Mouse (Mus musculus) heart, embryonic 15.5 days (tissue): ENCODE measurements around the gene Grm1. TPM values are rescaled to one million over a fixed set of nuclear protein-coding genes. Genes with fewer than 3 reads are reported as not detected.
"Not testable (repeated sequence)": the region's sequence is repeated elsewhere in the genome, so short reads cannot be mapped to it uniquely, and the experiment has no call there.

Experiments used
- ATAC-seq: fragments of 200-750 bp; cut with Nextera tagmentation; replicated peaks from 2 replicates; pipeline ENCODE4 v1.8.0; 2017; ENCODE audit warnings: low read depth, moderate TSS enrichment; ENCODE audit not compliant: insufficient number of reproducible peaks, insufficient read depth, low FRiP score
- H3K27ac ChIP-seq: fragments of 300-500 bp; sonication (generic); 2 replicates; pipeline ENCODE4 v1.5.1; 2015; ENCODE audit warnings: mild to moderate bottlenecking, inconsistent platforms
- H3K27me3 ChIP-seq: fragments of 300-500 bp; sonication (generic); 2 replicates; pipeline ENCODE4 v1.6.1; 2015; ENCODE audit warnings: inconsistent platforms
- H3K36me3 ChIP-seq: fragments of 300-500 bp; sonication (generic); 2 replicates; pipeline ENCODE4 v1.6.1; 2015; ENCODE audit warnings: mild to moderate bottlenecking, inconsistent platforms
- H3K4me1 ChIP-seq: fragments of 300-500 bp; sonication (generic); replicated peaks from 2 replicates; pipeline ENCODE4 v1.6.1; 2015; ENCODE audit warnings: inconsistent platforms
- H3K4me2 ChIP-seq: fragments of 300-500 bp; sonication (generic); 2 replicates; pipeline ENCODE4 v1.6.1; 2015; ENCODE audit warnings: inconsistent platforms, mild to moderate bottlenecking, moderate library complexity
- H3K4me3 ChIP-seq: fragments of 300-500 bp; sonication (generic); 2 replicates; pipeline ENCODE4 v1.5.1; 2015; ENCODE audit warnings: mild to moderate bottlenecking, inconsistent platforms
- H3K9ac ChIP-seq: fragments of 300-500 bp; sonication (generic); 2 replicates; pipeline ENCODE4 v1.6.1; 2015; ENCODE audit warnings: mild to moderate bottlenecking, inconsistent platforms
- H3K9me3 ChIP-seq: fragments of 300-500 bp; sonication (generic); replicated peaks from 2 replicates; pipeline ENCODE4 v1.6.1; 2016; ENCODE audit warnings: inconsistent platforms
- WGBS: fragments of 180-500 bp; shearing (Covaris S2); methylation state at CpG from one replicate; pipeline ENCODE4 v1.1.7; 2015; ENCODE audit warnings: mixed read lengths; 5-methylcytosine and 5-hydroxymethylcytosine counted together
- polyA plus RNA-seq: library from polyadenylated mRNA; unstranded; fragments of >200 nt; fragmentation: Nextera tagmentation; extraction: Ambion mirVana; gene quantifications from 2 replicates; pipeline ENCODE4 v1.2.1, GENCODE M21; 2015

The Grm1 gene
- polyA plus RNA-seq, 1 experiment from 2014 or later, result 0.08 TPM

- H3K9ac ChIP-seq, H3K4me3 ChIP-seq, H3K9me3 ChIP-seq, H3K4me1 ChIP-seq, H3K4me2 ChIP-seq, H3K27ac ChIP-seq, H3K36me3 ChIP-seq, ATAC-seq, H3K27me3 ChIP-seq: not testable (repeated sequence)
- 47% methylated on average over 13 of the region's 13 CpGs for WGBS
These were observed 36.7 kb downstream of the Grm1 start for GRCm38 (mm10) chr10:11045421-11045820.

- Histone ChIP-seq H3K4me1 (no peaks in the 10 kb centered on the region), H3K4me3 (no peak overlapping the region), H3K4me2 (no peak overlapping the region), H3K9me3 (no peaks in the 10 kb centered on the region), H3K27ac (no peak overlapping the region), H3K27me3 (no peaks in the 10 kb centered on the region), H3K9ac (no peak overlapping the region), H3K36me3 (no peaks in the 10 kb centered on the region)
- ATAC-seq, result no peak
- WGBS, result 63% methylated on average over 1 of the region's 1 CpGs
These were observed 37.6 kb downstream of the Grm1 start for GRCm38 (mm10) chr10:11044455-11045106.

GRCm38 (mm10) chr10:11039323-11039722 is 42.8 kb downstream of the Grm1 start:
- no peaks in the 10 kb centered on the region for H3K36me3 ChIP-seq
- H3K4me3 ChIP-seq, result no peak overlapping the region
- no peak overlapping the region for H3K27ac ChIP-seq
- H3K4me1 ChIP-seq, result no peaks in the 10 kb centered on the region
- no peak overlapping the region for H3K9ac ChIP-seq
- no peaks in the 10 kb centered on the region for H3K27me3 ChIP-seq
- ATAC-seq, result no peak
- no peaks in the 10 kb centered on the region for H3K9me3 ChIP-seq
- H3K4me2 ChIP-seq, result no peak overlapping the region

GRCm38 (mm10) chr10:11032221-11032620 is 49.9 kb downstream of the Grm1 start:
- WGBS, result 54% methylated on average over 2 of the region's 2 CpGs
- Histone ChIP-seq H3K4me1 (no peaks in the 10 kb centered on the region), H3K9ac (no peak overlapping the region), H3K9me3 (no peaks in the 10 kb centered on the region), H3K36me3 (no peaks in the 10 kb centered on the region), H3K27ac (no peak overlapping the region), H3K27me3 (no peaks in the 10 kb centered on the region), H3K4me3 (no peak overlapping the region), H3K4me2 (no peak overlapping the region)
- no peak for ATAC-seq

GRCm38 (mm10) chr10:11025764-11026518 is 56.2 kb downstream of the Grm1 start:
- Histone ChIP-seq H3K9me3 (no peaks in the 10 kb centered on the region), H3K4me1 (no peaks in the 10 kb centered on the region), H3K27me3 (no peaks in the 10 kb centered on the region), H3K4me3 (no peak overlapping the region), H3K27ac (no peak overlapping the region), H3K9ac (no peak overlapping the region), H3K36me3 (no peaks in the 10 kb centered on the region), H3K4me2 (no peak overlapping the region)
- WGBS, result 53% methylated on average over 6 of the region's 6 CpGs
- no peak for ATAC-seq

GRCm38 (mm10) chr10:11018970-11019531 is 63.1 kb downstream of the Grm1 start:
- H3K4me2 ChIP-seq, result no peak overlapping the region
- H3K27me3 ChIP-seq, result no peaks in the 10 kb centered on the region
- H3K27ac ChIP-seq, result no peak overlapping the region
- H3K9ac ChIP-seq, result no peak overlapping the region
- no peak for ATAC-seq
- H3K9me3 ChIP-seq, result no peaks in the 10 kb centered on the region
- H3K4me1 ChIP-seq, result no peaks in the 10 kb centered on the region
- WGBS, result 77% methylated on average over 2 of the region's 2 CpGs
- no peaks in the 10 kb centered on the region for H3K36me3 ChIP-seq
- no peak overlapping the region for H3K4me3 ChIP-seq

- ATAC-seq, result no peak
- 32% methylated on average over 3 of the region's 3 CpGs for WGBS
These were observed 68.5 kb downstream of the Grm1 start for GRCm38 (mm10) chr10:11013653-11014052.

GRCm38 (mm10) chr10:10996766-10997165 is 85.4 kb downstream of the Grm1 start:
- WGBS, result 33% methylated on average over 1 of the region's 1 CpGs
- H3K27me3 ChIP-seq, result no peaks in the 10 kb centered on the region
- H3K4me3 ChIP-seq, result no peak overlapping the region
- H3K4me1 ChIP-seq, result no peaks in the 10 kb centered on the region
- H3K9ac ChIP-seq, result no peak overlapping the region
- no peak for ATAC-seq
- H3K9me3 ChIP-seq, result no peaks in the 10 kb centered on the region
- no peaks in the 10 kb centered on the region for H3K36me3 ChIP-seq
- H3K27ac ChIP-seq, result no peak overlapping the region
- no peak overlapping the region for H3K4me2 ChIP-seq

More at GRCm38 (mm10) chr10:11013653-11014052, 68.5 kb downstream of the Grm1 start:
- Histone ChIP-seq H3K9ac (no peak overlapping the region), H3K27ac (no peak overlapping the region), H3K36me3 (no peaks in the 10 kb centered on the region), H3K4me1 (no peaks in the 10 kb centered on the region), H3K27me3 (no peaks in the 10 kb centered on the region), H3K9me3 (no peaks in the 10 kb centered on the region), H3K4me2 (no peak overlapping the region), H3K4me3 (no peak overlapping the region)

GRCm38 (mm10) chr10:10991708-10992107 is 90.4 kb downstream of the Grm1 start:
- 78% methylated on average over 3 of the region's 3 CpGs for WGBS
- no peak for ATAC-seq

GRCm38 (mm10) chr10:10971311-10971710 is 110.8 kb downstream of the Grm1 start:
- ATAC-seq, result no peak
- Histone ChIP-seq H3K36me3 (no peaks in the 10 kb centered on the region), H3K4me1 (no peaks in the 10 kb centered on the region), H3K9ac (no peak overlapping the region), H3K4me2 (no peak overlapping the region), H3K9me3 (no peaks in the 10 kb centered on the region), H3K4me3 (no peak overlapping the region), H3K27me3 (no peaks in the 10 kb centered on the region), H3K27ac (no peak overlapping the region)
- WGBS, result 42% methylated on average over 2 of the region's 2 CpGs

More at GRCm38 (mm10) chr10:10991708-10992107, 90.4 kb downstream of the Grm1 start:
- Histone ChIP-seq H3K4me2 (no peak overlapping the region), H3K9ac (no peak overlapping the region), H3K9me3 (no peaks in the 10 kb centered on the region), H3K36me3 (no peaks in the 10 kb centered on the region), H3K27ac (no peak overlapping the region), H3K27me3 (no peaks in the 10 kb centered on the region), H3K4me3 (no peak overlapping the region), H3K4me1 (no peaks in the 10 kb centered on the region)

GRCm38 (mm10) chr10:10964490-10965150 is 117.5 kb downstream of the Grm1 start:
- Histone ChIP-seq H3K27me3 (no peaks in the 10 kb centered on the region), H3K9me3 (no peaks in the 10 kb centered on the region), H3K9ac (no peak overlapping the region), H3K27ac (no peak overlapping the region), H3K36me3 (no peaks in the 10 kb centered on the region), H3K4me1 (no peaks in the 10 kb centered on the region), H3K4me2 (no peak overlapping the region), H3K4me3 (no peak overlapping the region)
- 69% methylated on average over 6 of the region's 6 CpGs for whole genome bisulfite sequencing
- no peak for ATAC-seq
